Mouse (Mus musculus) erythroblast, adult 5-6 weeks (primary cell): ENCODE data around the gene Gm7271. TPM values are rescaled to one million over a fixed set of nuclear protein-coding genes. Genes with fewer than 3 reads are reported as not detected.

Experiments
- total RNA-seq, 2 experiments: library from RNA; stranded (forward) in 1 of 2; stranded (reverse) in 1 of 2; fragments of 150-400 nt in 1 of 2; fragments of 200-764, 138-1000 nt in 1 of 2; gene quantifications; 2 replicates each; pipeline versions ENCODE4 v1.2.3 to v1.2.4; 2015 to 2017; ENCODE audit warnings: low replicate concordance in 2 of 2

The Gm7271 gene
- total RNA-seq, 2 experiments from 2014 or later = not detected

Other genes with a start within 250 kb of the Gm7271 start
- 0.58 and 3.3 TPM in 2 replicates for gene Clock, start 179.2 kb upstream of the Gm7271 start, total RNA-seq (2015; ENCODE audit: low replicate concordance)
- gene Clock, start 179.2 kb upstream of the Gm7271 start, total RNA-seq (2017; ENCODE audit: low replicate concordance) = 0.70 and 1.6 TPM in 2 replicates
- not detected in 2 replicates for gene Pdcl2, start 152.9 kb upstream of the Gm7271 start, total RNA-seq (2015; ENCODE audit: low replicate concordance)
- not detected in 2 replicates for gene Pdcl2, start 152.9 kb upstream of the Gm7271 start, total RNA-seq (2017; ENCODE audit: low replicate concordance)
- not detected in 2 replicates for gene Nmu, start 120.3 kb upstream of the Gm7271 start, total RNA-seq (2015; ENCODE audit: low replicate concordance)
- gene Nmu, start 120.3 kb upstream of the Gm7271 start, total RNA-seq (2017; ENCODE audit: low replicate concordance) = not detected in 2 replicates
- gene Exoc1, start 45.3 kb downstream of the Gm7271 start, total RNA-seq (2015; ENCODE audit: low replicate concordance) = 23.1 and 32.4 TPM in 2 replicates
- gene Exoc1, start 45.3 kb downstream of the Gm7271 start, total RNA-seq (2017; ENCODE audit: low replicate concordance) = 16.2 and 18.7 TPM in 2 replicates
- gene Cep135, start 104.7 kb downstream of the Gm7271 start, total RNA-seq (2015; ENCODE audit: low replicate concordance) = 4.0 and 9.4 TPM in 2 replicates
- gene Cep135, start 104.7 kb downstream of the Gm7271 start, total RNA-seq (2017; ENCODE audit: low replicate concordance) = 13.7 and 15.8 TPM in 2 replicates
- gene C530008M17Rik, start 172.5 kb downstream of the Gm7271 start, total RNA-seq (2015; ENCODE audit: low replicate concordance) = 10.0 and 18.1 TPM in 2 replicates
- 18.9 and 23.7 TPM in 2 replicates for gene C530008M17Rik, start 172.5 kb downstream of the Gm7271 start, total RNA-seq (2017; ENCODE audit: low replicate concordance)